Mouse (Mus musculus) leukemia stem cell, adult 10-12 weeks (primary cell): ENCODE results near the gene Adgrg1. TPM values are rescaled to one million over a fixed set of nuclear protein-coding genes. Genes with fewer than 3 reads are reported as not detected.

Experiments
- polyA plus RNA-seq: library from polyadenylated mRNA; stranded (reverse); fragments of >175 nt; gene quantifications from 2 replicates; pipeline ENCODE4 v1.2.3, GENCODE M21; 2012; ENCODE audit warnings: low replicate concordance

Gene Adgrg1
- 5.7 and 21.1 TPM in 2 replicates for polyA plus RNA-seq

GRCm38 (mm10) chr8:94974467-94975165, at the start of gene Adgrg1:
Adgrg1 (plus strand) TSS chr8:94974751.

GRCm38 (mm10) chr8:95017451-95017850, 42.9 kb downstream of the Adgrg1 start, which contains the start of gene Adgrg3:
Adgrg3 (plus strand) TSS chr8:95017692.

GRCm38 (mm10) chr8:95054927-95055510, 80.5 kb downstream of the Adgrg1 start, which contains the start of gene Drc7:
Drc7 (plus strand) TSS chr8:95055103.

Other genes with a start within 250 kb of the Adgrg1 start
- 0.25 and 0.47 TPM in 2 replicates for gene Ccl22, start 229.2 kb upstream of the Adgrg1 start, polyA plus RNA-seq
- gene Cx3cl1, start 202.7 kb upstream of the Adgrg1 start, polyA plus RNA-seq: 0.07 and 0.10 TPM in 2 replicates
- not detected in 2 replicates for gene Ccl17, start 164.3 kb upstream of the Adgrg1 start, polyA plus RNA-seq
- gene Coq9, start 136.4 kb upstream of the Adgrg1 start, polyA plus RNA-seq: 89.1 and 112 TPM in 2 replicates
- 103 and 1,167 TPM in 2 replicates for gene Ciapin1, start 136.4 kb upstream of the Adgrg1 start, polyA plus RNA-seq
- 10.6 and 11.4 TPM in 2 replicates for gene Polr2c, start 117.3 kb upstream of the Adgrg1 start, polyA plus RNA-seq
- 0.90 and 4.2 TPM in 2 replicates for gene Dok4, start 98.4 kb upstream of the Adgrg1 start, polyA plus RNA-seq
- 1.6 and 3.0 TPM in 2 replicates for gene Ccdc102a, start 56.7 kb upstream of the Adgrg1 start, polyA plus RNA-seq
- gene Adgrg5, start 51.1 kb upstream of the Adgrg1 start, polyA plus RNA-seq: 1.3 and 3.6 TPM in 2 replicates
- gene Adgrg3, start 42.9 kb downstream of the Adgrg1 start, polyA plus RNA-seq: 0.52 and 1.4 TPM in 2 replicates
- gene Drc7, start 80.4 kb downstream of the Adgrg1 start, polyA plus RNA-seq: not detected in 2 replicates
- gene Katnb1, start 106.4 kb downstream of the Adgrg1 start, polyA plus RNA-seq: 22.5 and 28.5 TPM in 2 replicates
- 2.2 and 2.8 TPM in 2 replicates for gene Kifc3, start 228.1 kb downstream of the Adgrg1 start, polyA plus RNA-seq